Mouse (Mus musculus) spleen, postnatal 36 days (tissue): ENCODE measurements around the gene Fzr1.

Experiments
- DNase-seq, 2 experiments: peaks; one replicate each; pipeline ENCODE4 v3.0.0; 2022; ENCODE audit warnings: low spot score in 2 of 2, mixed read lengths in 1 of 2

Fzr1 gene

GRCm38 (mm10) chr10:81402227-81402765 lies 24.0 kb upstream of the Fzr1 start:
- no peak for DNase-seq

- DNase-seq = no peak
These were observed 23.4 kb upstream of the Fzr1 start for GRCm38 (mm10) chr10:81401521-81402226.

GRCm38 (mm10) chr10:81401205-81401520 lies 22.8 kb upstream of the Fzr1 start:
- DNase-seq = no peak

- no peak for DNase-seq
These were observed 22.3 kb upstream of the Fzr1 start for GRCm38 (mm10) chr10:81400371-81401204.

GRCm38 (mm10) chr10:81399798-81400308 lies 21.5 kb upstream of the Fzr1 start:
- DNase-seq = no peak

- no peak for DNase-seq
These were observed 21.0 kb upstream of the Fzr1 start for GRCm38 (mm10) chr10:81399296-81399695.

- DNase-seq = no peak
These were observed 18.4 kb upstream of the Fzr1 start for GRCm38 (mm10) chr10:81396749-81397148.

- DNase-seq = no peak
These were observed 17.5 kb upstream of the Fzr1 start for GRCm38 (mm10) chr10:81395865-81396264.

- DNase-seq = peak; percentile 51 to 63
These were observed 16.8 kb upstream of the Fzr1 start for GRCm38 (mm10) chr10:81395127-81395526.

GRCm38 (mm10) chr10:81393456-81394063 lies 15.2 kb upstream of the Fzr1 start:
- no peak for DNase-seq

- no peak for DNase-seq
These were observed 14.5 kb upstream of the Fzr1 start, which contains the start of gene Smim24 for GRCm38 (mm10) chr10:81392781-81393185. Smim24 (plus strand) TSS chr10:81393051.

GRCm38 (mm10) chr10:81392270-81392669 lies 14.0 kb upstream of the Fzr1 start:
- DNase-seq = no peak

GRCm38 (mm10) chr10:81390678-81390965 lies 12.3 kb upstream of the Fzr1 start:
- no peak for DNase-seq

GRCm38 (mm10) chr10:81389801-81390677 lies 11.7 kb upstream of the Fzr1 start:
- peak; percentile 59 to 71 for DNase-seq

- DNase-seq = no peak
These were observed 11.1 kb upstream of the Fzr1 start for GRCm38 (mm10) chr10:81389373-81389772.

- no peak for DNase-seq
These were observed 10.3 kb upstream of the Fzr1 start, which contains the start of gene Gm48552 for GRCm38 (mm10) chr10:81388505-81389055. Gm48552 (plus strand) TSS chr10:81389005.

GRCm38 (mm10) chr10:81387716-81388115 lies 9.4 kb upstream of the Fzr1 start:
- no peak for DNase-seq

GRCm38 (mm10) chr10:81385603-81386306 lies 7.4 kb upstream of the Fzr1 start:
- DNase-seq = no peak

GRCm38 (mm10) chr10:81384605-81384982 lies 6.3 kb upstream of the Fzr1 start:
- DNase-seq = no peak
